Mouse (Mus musculus): ENCODE measurements around the gene Ei24. TPM values are rescaled to one million over a fixed set of nuclear protein-coding genes. Genes with fewer than 3 reads are reported as not detected.

Ei24 gene
- polyA plus RNA-seq, 1 experiment from 2014 or later, result 106 TPM

- Histone ChIP-seq H3K9ac (no peak overlapping the region), H3K9me3 (no peaks in the 10 kb centered on the region), H3K27ac (no peak overlapping the region), H3K36me3 (no peaks in the 10 kb centered on the region), H3K4me3 (no peak overlapping the region), H3K27me3 (no peaks in the 10 kb centered on the region), H3K4me2 (no peak overlapping the region), H3K4me1 (no peaks in the 10 kb centered on the region)
- WGBS, result 64% methylated on average over 3 of the region's 3 CpGs
- no peak for ATAC-seq (ENCODE audit: borderline replicate concordance, extremely low read depth, low FRiP score, low TSS enrichment)
Observed at GRCm38 (mm10) chr9:36814486-36814885, 17.3 kb upstream of the Ei24 start.

- Histone ChIP-seq H3K4me2 (no peak overlapping the region), H3K27ac (no peak overlapping the region), H3K4me3 (no peak overlapping the region), H3K4me1 (no peaks in the 10 kb centered on the region), H3K9me3 (no peaks in the 10 kb centered on the region), H3K27me3 (no peaks in the 10 kb centered on the region), H3K36me3 (no peaks in the 10 kb centered on the region), H3K9ac (no peak overlapping the region)
- 73% methylated on average over 5 of the region's 5 CpGs for WGBS
- no peak for ATAC-seq (ENCODE audit: borderline replicate concordance, extremely low read depth, low FRiP score, low TSS enrichment)
Observed at GRCm38 (mm10) chr9:36808126-36808785, 11.1 kb upstream of the Ei24 start.

- no peak for ATAC-seq (ENCODE audit: borderline replicate concordance, extremely low read depth, low FRiP score, low TSS enrichment)
Observed at GRCm38 (mm10) chr9:36805256-36805975, 8.2 kb upstream of the Ei24 start.

GRCm38 (mm10) chr9:36803926-36804325 is 6.7 kb upstream of the Ei24 start:
- ATAC-seq (ENCODE audit: borderline replicate concordance, extremely low read depth, low FRiP score, low TSS enrichment), result no peak
- 57% methylated on average over 3 of the region's 3 CpGs for WGBS
- no peak overlapping the region for H3K4me3 ChIP-seq
- no peak overlapping the region for H3K4me2 ChIP-seq
- H3K9me3 ChIP-seq, result no peaks in the 10 kb centered on the region
- no peaks in the 10 kb centered on the region for H3K36me3 ChIP-seq
- no peaks in the 10 kb centered on the region for H3K27me3 ChIP-seq
- no peaks in the 10 kb centered on the region for H3K4me1 ChIP-seq
- H3K27ac ChIP-seq, result no peak overlapping the region
- H3K9ac ChIP-seq, result no peak overlapping the region

More at GRCm38 (mm10) chr9:36805256-36805975, 8.2 kb upstream of the Ei24 start:
- Histone ChIP-seq H3K36me3 (no peaks in the 10 kb centered on the region), H3K27me3 (no peaks in the 10 kb centered on the region), H3K27ac (no peak overlapping the region), H3K4me2 (no peak overlapping the region), H3K9ac (no peak overlapping the region), H3K4me3 (no peak overlapping the region), H3K4me1 (no peaks in the 10 kb centered on the region), H3K9me3 (no peaks in the 10 kb centered on the region)
- WGBS, result 80% methylated on average over 3 of the region's 3 CpGs

GRCm38 (mm10) chr9:36803386-36803785 is 6.2 kb upstream of the Ei24 start:
- H3K4me2 ChIP-seq, result no peak overlapping the region
- no peak for ATAC-seq (ENCODE audit: borderline replicate concordance, extremely low read depth, low FRiP score, low TSS enrichment)
- H3K27ac ChIP-seq, result no peak overlapping the region
- H3K9ac ChIP-seq, result no peak overlapping the region
- no peaks in the 10 kb centered on the region for H3K4me1 ChIP-seq
- H3K27me3 ChIP-seq, result no peaks in the 10 kb centered on the region
- no peak overlapping the region for H3K4me3 ChIP-seq
- H3K36me3 ChIP-seq, result no peaks in the 10 kb centered on the region
- WGBS, result 79% methylated on average over 6 of the region's 6 CpGs
- no peaks in the 10 kb centered on the region for H3K9me3 ChIP-seq

- no peaks in the 10 kb centered on the region for H3K36me3 ChIP-seq
- ATAC-seq (ENCODE audit: borderline replicate concordance, extremely low read depth, low FRiP score, low TSS enrichment), result no peak
- 79% methylated on average over 3 of the region's 3 CpGs for WGBS
Observed at GRCm38 (mm10) chr9:36802951-36803350, 5.8 kb upstream of the Ei24 start.

GRCm38 (mm10) chr9:36801961-36802360 is 4.8 kb upstream of the Ei24 start:
- 82% methylated on average over 2 of the region's 2 CpGs for WGBS
- H3K27me3 ChIP-seq, result no peaks in the 10 kb centered on the region
- H3K4me2 ChIP-seq, result no peak overlapping the region
- no peaks in the 10 kb centered on the region for H3K9me3 ChIP-seq
- ATAC-seq (ENCODE audit: borderline replicate concordance, extremely low read depth, low FRiP score, low TSS enrichment), result no peak
- H3K27ac ChIP-seq, result no peak overlapping the region
- H3K4me1 ChIP-seq, result no peaks in the 10 kb centered on the region
- no peak overlapping the region for H3K9ac ChIP-seq
- no peak overlapping the region for H3K4me3 ChIP-seq
- H3K36me3 ChIP-seq, result no peaks in the 10 kb centered on the region

More at GRCm38 (mm10) chr9:36802951-36803350, 5.8 kb upstream of the Ei24 start:
- no peak overlapping the region for H3K9ac ChIP-seq
- no peaks in the 10 kb centered on the region for H3K27me3 ChIP-seq
- H3K27ac ChIP-seq, result no peak overlapping the region
- no peak overlapping the region for H3K4me2 ChIP-seq
- H3K4me3 ChIP-seq, result no peak overlapping the region
- no peaks in the 10 kb centered on the region for H3K9me3 ChIP-seq
- no peaks in the 10 kb centered on the region for H3K4me1 ChIP-seq

GRCm38 (mm10) chr9:36796224-36796623 is 969 bp downstream of the Ei24 start:
- Histone ChIP-seq H3K36me3 (0 out of 2 replicates have a peak, but pooled peaks cover 6% of the 10 kb centered on the region), H3K4me1 (peaks cover 9% of the 10 kb centered on the region), H3K27ac (no peak overlapping the region), H3K9me3 (no peaks in the 10 kb centered on the region), H3K27me3 (no peaks in the 10 kb centered on the region), H3K4me2 (peak overlapping the region; percentile 71), H3K9ac (peak overlapping the region; percentile 96), H3K4me3 (peak overlapping the region; percentile 86)
- WGBS, result 13% methylated on average over 5 of the region's 5 CpGs
- no peak for ATAC-seq (ENCODE audit: borderline replicate concordance, extremely low read depth, low FRiP score, low TSS enrichment)

- WGBS, result 69% methylated on average over 1 of the region's 1 CpGs
- Histone ChIP-seq H3K4me1 (peaks cover 9% of the 10 kb centered on the region), H3K4me2 (no peak overlapping the region), H3K4me3 (no peak overlapping the region), H3K36me3 (peaks cover 10% of the 10 kb centered on the region; the same call in 1 of the 2 replicates), H3K27me3 (no peaks in the 10 kb centered on the region), H3K9ac (no peak overlapping the region), H3K27ac (no peak overlapping the region), H3K9me3 (no peaks in the 10 kb centered on the region)
- no peak for ATAC-seq (ENCODE audit: borderline replicate concordance, extremely low read depth, low FRiP score, low TSS enrichment)
Observed at GRCm38 (mm10) chr9:36795556-36795955, 1.6 kb downstream of the Ei24 start.

GRCm38 (mm10) chr9:36794487-36794886 is 2.7 kb downstream of the Ei24 start:
- Histone ChIP-seq H3K27ac (no peak overlapping the region), H3K4me2 (no peak overlapping the region), H3K36me3 (peaks cover 17% of the 10 kb centered on the region; the same call in 1 of the 2 replicates), H3K27me3 (no peaks in the 10 kb centered on the region), H3K9me3 (no peaks in the 10 kb centered on the region), H3K9ac (no peak overlapping the region), H3K4me1 (peaks cover 9% of the 10 kb centered on the region), H3K4me3 (no peak overlapping the region)
- no peak for ATAC-seq (ENCODE audit: borderline replicate concordance, extremely low read depth, low FRiP score, low TSS enrichment)
- 78% methylated on average over 2 of the region's 2 CpGs for WGBS

GRCm38 (mm10) chr9:36792191-36792590 is 5.0 kb downstream of the Ei24 start:
- Histone ChIP-seq H3K4me3 (no peak overlapping the region), H3K4me2 (no peak overlapping the region), H3K9me3 (no peaks in the 10 kb centered on the region), H3K27ac (no peak overlapping the region), H3K4me1 (peaks cover 9% of the 10 kb centered on the region), H3K9ac (no peak overlapping the region), H3K36me3 (peaks cover 36% of the 10 kb centered on the region), H3K27me3 (no peaks in the 10 kb centered on the region)
- 82% methylated on average over 3 of the region's 3 CpGs for WGBS
- no peak for ATAC-seq (ENCODE audit: borderline replicate concordance, extremely low read depth, low FRiP score, low TSS enrichment)

- H3K27ac ChIP-seq, result no peak overlapping the region
- H3K36me3 ChIP-seq, result peaks cover 83% of the 10 kb centered on the region
- H3K27me3 ChIP-seq, result no peaks in the 10 kb centered on the region
- ATAC-seq (ENCODE audit: borderline replicate concordance, extremely low read depth, low FRiP score, low TSS enrichment), result no peak
- H3K9me3 ChIP-seq, result no peaks in the 10 kb centered on the region
- H3K4me3 ChIP-seq, result no peak overlapping the region
- H3K4me1 ChIP-seq, result no peaks in the 10 kb centered on the region
- 89% methylated on average over 2 of the region's 2 CpGs for WGBS
- H3K9ac ChIP-seq, result no peak overlapping the region
- H3K4me2 ChIP-seq, result no peak overlapping the region
Observed at GRCm38 (mm10) chr9:36783921-36784320, 13.3 kb downstream of the Ei24 start.

All from lung, embryonic 15.5 days (tissue).